In genomic region chr15:36338766-36339165, GRCm38 (mm10) we compare ENCODE assay signal across 29 mouse cellular contexts.
DNase-seq lines count a peak whose midpoint lies in the region; ATAC-seq and TF ChIP-seq lines count a peak whose summit lies in the region.
"Had no signal": no experiment of that assay in that cellular context is flagged by ENCODE, and none has a peak within 500 bp of the region (broad histone marks: within the 10 kb centered on the region; RNA-seq: fewer than 3 reads in every experiment).

No protein-coding gene starts in this region.

- peaks cover 0 to 10% of the 10 kb centered on the region in 2 experiments; a peak in 2 of 4 replicates for H3K27me3 ChIP-seq in MEL (ENCODE audit: control insufficient read depth in 1 of 2, insufficient read depth in 2 of 2, low read length in 2 of 2)
- H3K27me3 ChIP-seq in liver, embryonic 12.5 days (replicated peaks), result peaks cover 46% of the 10 kb centered on the region
- no peaks in the 10 kb centered on the region for H3K27me3 ChIP-seq in liver, postnatal 0 days (ENCODE audit: insufficient read depth, low read length)
- H3K27me3 ChIP-seq: embryonic facial prominence, embryonic 15.5 days; heart, embryonic 12.5 days; limb, embryonic 12.5 days; neural tube, embryonic 15.5 days had no signal

- ATAC-seq in liver, embryonic 12.5 days, result peak; percentile 99
- ATAC-seq in liver, postnatal 0 days, result peak; percentile 82
- ATAC-seq: forebrain, embryonic 14.5 days; hindbrain, embryonic 16.5 days; lung, postnatal 0 days had no signal

- H3K36me3 ChIP-seq in MEL (ENCODE audit: control insufficient read depth in 1 of 2, insufficient read depth in 2 of 2, low read length in 2 of 2), result no peaks in the 10 kb centered on the region
- no peaks in the 10 kb centered on the region for H3K36me3 ChIP-seq in liver, embryonic 12.5 days
- no peaks in the 10 kb centered on the region for H3K36me3 ChIP-seq in liver, postnatal 0 days (replicated peaks; ENCODE audit: insufficient read depth, low read length)
- H3K36me3 ChIP-seq: embryonic facial prominence, embryonic 10.5 days; embryonic facial prominence, embryonic 15.5 days; heart, embryonic 12.5 days; limb, embryonic 12.5 days; neural tube, embryonic 15.5 days had no signal

- no peak for TF ChIP-seq CTCF in MEL (IDR thresholded peaks at IDR 0.05 in 2 of 3, conservative IDR thresholded peaks at IDR 0.05 in 1 of 3; ENCODE audit: control insufficient read depth in 1 of 3, insufficient read depth in 1 of 3, low read depth in 2 of 3, low read length in 3 of 3, poor library complexity in 1 of 3, severe bottlenecking in 1 of 3)
- TF ChIP-seq CTCF in liver, postnatal 0 days (IDR thresholded peaks at IDR 0.05; ENCODE audit: low read depth), result no peak

- no peak for TF ChIP-seq EP300 in MEL (IDR thresholded peaks at IDR 0.05; ENCODE audit: low read depth in 1 of 2, low read length in 2 of 2)
- TF ChIP-seq EP300 in liver, postnatal 0 days (IDR thresholded peaks at IDR 0.05; ENCODE audit: low read depth), result peak; percentile 87

- no peaks in the 10 kb centered on the region for H3K4me1 ChIP-seq in MEL (ENCODE audit: control insufficient read depth in 1 of 2, insufficient read depth in 2 of 2, low read length in 2 of 2)
- H3K4me1 ChIP-seq in liver, embryonic 12.5 days, result peaks cover 37% of the 10 kb centered on the region
- H3K4me1 ChIP-seq in liver, postnatal 0 days (ENCODE audit: insufficient read depth), result peaks cover 27% of the 10 kb centered on the region
- H3K4me1 ChIP-seq: embryonic facial prominence, embryonic 10.5 days; embryonic facial prominence, embryonic 15.5 days; limb, embryonic 12.5 days; neural tube, embryonic 15.5 days had no signal

- TF ChIP-seq RAD21 in MEL (IDR thresholded peaks at IDR 0.05; ENCODE audit: low read depth, low read length), result no peak

- peak; percentile 18 for DNase-seq in MEL (ENCODE audit: low read depth, low spot score)
- DNase-seq in c-Kit-positive CD71-positive TER-119-positive erythroid progenitor cells, embryonic 14.5 days (ENCODE audit: low spot score), result peak; percentile 68
- no peak for DNase-seq in liver, postnatal 0 days
- no peak for DNase-seq in cerebellum, adult 11-12 months
- no peak for DNase-seq in gastrocnemius, postnatal 4 days (ENCODE audit: low spot score in 2 of 2)
- DNase-seq in thymus, postnatal 0 days (ENCODE audit: low spot score), result no peak
- DNase-seq: adrenal gland, postnatal 14 days; cerebellum, adult 8-10 months; cerebellum, postnatal 25 days; gastrocnemius, postnatal 25 days; heart, adult 18-20 months; kidney, adult 2 months; kidney, postnatal 36 days; layer of hippocampus, postnatal 36 days; lung, adult 18-20 months; lung, postnatal 4 days; midbrain, embryonic 14.5 days; spleen, adult 18-20 months; thymus, adult 2 months had no signal

- 75% methylated on average over 2 of the region's 2 CpGs for WGBS in liver, embryonic 12.5 days (ENCODE audit: insufficient replicate concordance)
- WGBS in liver, postnatal 0 days (ENCODE audit: insufficient replicate concordance), result 86% methylated on average over 2 of the region's 2 CpGs

- H3K27ac ChIP-seq in MEL (ENCODE audit: control insufficient read depth, low read depth, low read length), result no peak overlapping the region
- peak overlapping the region; percentile 86 for H3K27ac ChIP-seq in liver, embryonic 12.5 days
- H3K27ac ChIP-seq in liver, postnatal 0 days (ENCODE audit: low read depth), result peak overlapping the region; percentile 45; the same call in 1 of the 2 replicates
- H3K27ac ChIP-seq: embryonic facial prominence, embryonic 10.5 days; embryonic facial prominence, embryonic 15.5 days; layer of hippocampus, adult 2 months; limb, embryonic 12.5 days; neural tube, embryonic 15.5 days had no signal

- no peak overlapping the region for H3K4me3 ChIP-seq in MEL (ENCODE audit: control insufficient read depth in 1 of 2, insufficient read depth in 1 of 2, low read depth in 2 of 2, low read length in 2 of 2)
- no peak overlapping the region for H3K4me3 ChIP-seq in liver, embryonic 12.5 days
- H3K4me3 ChIP-seq in liver, postnatal 0 days (ENCODE audit: low read depth, low read length), result no peak overlapping the region
- H3K4me3 ChIP-seq: embryonic facial prominence, embryonic 10.5 days; embryonic facial prominence, embryonic 15.5 days; heart, embryonic 12.5 days; layer of hippocampus, adult 2 months; limb, embryonic 12.5 days; neural tube, embryonic 15.5 days had no signal

- H3K4me2 ChIP-seq in liver, embryonic 12.5 days, result peak overlapping the region; percentile 48
- H3K4me2 ChIP-seq in liver, postnatal 0 days (ENCODE audit: low read depth, low read length), result peak overlapping the region; percentile 31; the same call in 1 of the 2 replicates
- H3K4me2 ChIP-seq: embryonic facial prominence, embryonic 15.5 days; heart, embryonic 12.5 days; limb, embryonic 12.5 days; neural tube, embryonic 15.5 days had no signal

- TF ChIP-seq POLR2A in MEL (IDR thresholded peaks at IDR 0.05; ENCODE audit: control insufficient read depth in 1 of 2, insufficient read depth in 1 of 2, low read depth in 1 of 2, low read length in 2 of 2, poor library complexity in 1 of 2), result no peak

- no peaks in the 10 kb centered on the region for H3K79me2 ChIP-seq in MEL (ENCODE audit: control insufficient read depth, insufficient read depth, low read length, poor library complexity)

- no peaks in the 10 kb centered on the region for H3K9me3 ChIP-seq in MEL (replicated peaks; ENCODE audit: insufficient read depth, low read length)
- H3K9me3 ChIP-seq in liver, embryonic 12.5 days (replicated peaks), result no peaks in the 10 kb centered on the region
- H3K9me3 ChIP-seq in liver, postnatal 0 days (ENCODE audit: low read length), result no peaks in the 10 kb centered on the region
- H3K9me3 ChIP-seq: embryonic facial prominence, embryonic 10.5 days; embryonic facial prominence, embryonic 15.5 days; heart, embryonic 12.5 days; limb, embryonic 12.5 days; neural tube, embryonic 15.5 days had no signal

- H3K9ac ChIP-seq in MEL (ENCODE audit: control insufficient read depth, low read depth, low read length, poor library complexity, severe bottlenecking), result no peak overlapping the region
- peak overlapping the region; percentile 56; the same call in 1 of the 2 replicates for H3K9ac ChIP-seq in liver, embryonic 12.5 days
- no peak overlapping the region for H3K9ac ChIP-seq in liver, postnatal 0 days (replicated peaks)
- H3K9ac ChIP-seq: embryonic facial prominence, embryonic 15.5 days; heart, embryonic 12.5 days; limb, embryonic 12.5 days; neural tube, embryonic 15.5 days had no signal

TF ChIP-seq in MEL, 35 proteins besides CTCF, POLR2A, EP300 and RAD21:
- TF ChIP-seq UBTF (IDR thresholded peaks at IDR 0.05; ENCODE audit: borderline replicate concordance, insufficient read depth, low read depth, low read length) (no peak), ETS1 (IDR thresholded peaks at IDR 0.05; ENCODE audit: low read depth, low read length) (0 out of 2 replicates have a peak, but pooled peaks have one; percentile 39), BHLHE40 (IDR thresholded peaks at IDR 0.05; ENCODE audit: borderline replicate concordance, low read depth, low read length) (no peak), MEF2A (IDR thresholded peaks at IDR 0.05; ENCODE audit: extremely low read depth, insufficient replicate concordance, low read depth, low read length, poor library complexity, severe bottlenecking) (no peak), TAL1 (IDR thresholded peaks at IDR 0.05; ENCODE audit: low read length) (no peak), NELFE (IDR thresholded peaks at IDR 0.05; ENCODE audit: low read depth, low read length) (no peak), MYC (IDR thresholded peaks at IDR 0.05; ENCODE audit: low read depth, low read length) (no peak), GATA1 (IDR thresholded peaks at IDR 0.05; ENCODE audit: low read depth, low read length) (peak; percentile 23; the same call in 1 of the 2 replicates), MYB (IDR thresholded peaks at IDR 0.05; ENCODE audit: low read depth, low read length) (no peak)

Comparison
In these comparisons a context has a peak if more than half of its experiments do, and no peak if none do; other contexts are left out.
1. DNase-seq: peak in MEL (single experiment) and c-Kit-positive CD71-positive TER-119-positive erythroid progenitor cells, embryonic 14.5 days (single experiment); none in liver, postnatal 0 days (single experiment), cerebellum, adult 11-12 months (single experiment), gastrocnemius, postnatal 4 days (0 of 2) and thymus, postnatal 0 days (single experiment).